In genomic region chr3:79158254-79158653, GRCm38 (mm10) we compare ENCODE assay signal across 27 mouse cellular contexts.
DNase-seq lines count a peak whose midpoint lies in the region; ATAC-seq and TF ChIP-seq lines count a peak whose summit lies in the region.
"Had no signal": no experiment of that assay in that cellular context is flagged by ENCODE, and none has a peak within 500 bp of the region (broad histone marks: within the 10 kb centered on the region; RNA-seq: fewer than 3 reads in every experiment).

No protein-coding gene starts in this region.

- no peak for TF ChIP-seq CTCF in layer of hippocampus, adult 2 months (conservative IDR thresholded peaks at IDR 0.05)
- no peak for TF ChIP-seq CTCF in kidney, adult 2 months (conservative IDR thresholded peaks at IDR 0.05; ENCODE audit: insufficient read depth, insufficient read length, low read depth, low read length)

- peak overlapping the region; percentile 64 for H3K27ac ChIP-seq in layer of hippocampus, adult 2 months
- H3K27ac ChIP-seq in kidney, adult 2 months (ENCODE audit: insufficient read depth, low read depth, low read length): no peak overlapping the region
- no peak overlapping the region for H3K27ac ChIP-seq in neural tube, embryonic 15.5 days (replicated peaks)
- H3K27ac ChIP-seq: embryonic facial prominence, embryonic 13.5 days; heart, adult 2 months; kidney, postnatal 0 days; limb, embryonic 12.5 days; liver, embryonic 12.5 days; midbrain, embryonic 10.5 days; neural tube, embryonic 13.5 days had no signal

- ATAC-seq in granulocyte monocyte progenitor cell, adult 5-6 weeks (replicated peaks; ENCODE audit: poor library complexity, severe bottlenecking): peak; percentile 57
- no peak for ATAC-seq in neural tube, embryonic 15.5 days (ENCODE audit: low FRiP score)
- ATAC-seq: hindbrain, embryonic 16.5 days; liver, embryonic 12.5 days; liver, postnatal 0 days had no signal

- no peaks in the 10 kb centered on the region for H3K27me3 ChIP-seq in kidney, adult 2 months (replicated peaks; ENCODE audit: control insufficient read depth, insufficient read depth, low read length)
- H3K27me3 ChIP-seq in neural tube, embryonic 15.5 days (replicated peaks): no peaks in the 10 kb centered on the region
- H3K27me3 ChIP-seq: CH12.LX; embryonic facial prominence, embryonic 13.5 days; limb, embryonic 12.5 days; liver, embryonic 12.5 days; neural tube, embryonic 13.5 days had no signal

- H3K4me1 ChIP-seq in kidney, adult 2 months (ENCODE audit: control insufficient read depth, insufficient read depth, low read length): peaks cover 8% of the 10 kb centered on the region; the same call in 1 of the 2 replicates
- H3K4me1 ChIP-seq in neural tube, embryonic 15.5 days: peaks cover 15% of the 10 kb centered on the region

- no peak overlapping the region for H3K4me2 ChIP-seq in neural tube, embryonic 15.5 days
- H3K4me2 ChIP-seq: embryonic facial prominence, embryonic 13.5 days; limb, embryonic 12.5 days; liver, embryonic 12.5 days; neural tube, embryonic 13.5 days had no signal

- H3K4me3 ChIP-seq in layer of hippocampus, adult 2 months: no peak overlapping the region
- H3K4me3 ChIP-seq in kidney, adult 2 months (ENCODE audit: insufficient read depth, low read depth, low read length): no peak overlapping the region
- H3K4me3 ChIP-seq in neural tube, embryonic 15.5 days (replicated peaks): no peak overlapping the region
- H3K4me3 ChIP-seq: embryonic facial prominence, embryonic 13.5 days; erythroblast, embryonic 14.5 days; heart, adult 2 months; limb, embryonic 12.5 days; liver, embryonic 12.5 days; midbrain, embryonic 10.5 days; neural tube, embryonic 13.5 days had no signal

- no peak overlapping the region for H3K9ac ChIP-seq in neural tube, embryonic 15.5 days (replicated peaks)
- H3K9ac ChIP-seq: embryonic facial prominence, embryonic 13.5 days; limb, embryonic 12.5 days; liver, embryonic 12.5 days; liver, postnatal 0 days; neural tube, embryonic 13.5 days had no signal

- no peaks in the 10 kb centered on the region for H3K9me3 ChIP-seq in neural tube, embryonic 15.5 days (replicated peaks)
- H3K9me3 ChIP-seq: embryonic facial prominence, embryonic 13.5 days; limb, embryonic 12.5 days; liver, embryonic 12.5 days; midbrain, embryonic 10.5 days; neural tube, embryonic 13.5 days had no signal

- no peak for TF ChIP-seq POLR2A in kidney, adult 2 months (IDR thresholded peaks at IDR 0.05; ENCODE audit: low read depth, low read length)

- H3K36me3 ChIP-seq in kidney, adult 2 months (ENCODE audit: control insufficient read depth, insufficient read depth, low read length): no peaks in the 10 kb centered on the region
- no peaks in the 10 kb centered on the region for H3K36me3 ChIP-seq in neural tube, embryonic 15.5 days
- H3K36me3 ChIP-seq: embryonic facial prominence, embryonic 13.5 days; limb, embryonic 12.5 days; liver, embryonic 12.5 days; midbrain, embryonic 10.5 days; neural tube, embryonic 13.5 days had no signal

- no peak for DNase-seq in layer of hippocampus, adult 2 months (ENCODE audit: low spot score in 2 of 2)
- no peak for DNase-seq in layer of hippocampus, postnatal 25 days (ENCODE audit: extremely low spot score in 1 of 2, low spot score in 1 of 2)
- peak; percentile 41 for DNase-seq in NIH3T3 (ENCODE audit: low read depth)
- no peak for DNase-seq in thymus, postnatal 10 days (ENCODE audit: low spot score in 2 of 2)
- no peak for DNase-seq in kidney, adult 2 months
- DNase-seq: adrenal gland, adult 8-10 months; B cell, adult 2 months; cerebellum, adult 9-10 months; cerebellum, postnatal 36 days; gastrocnemius, postnatal 25 days; heart, adult 2 months; kidney, adult 18-20 months; kidney, postnatal 4 days; liver, postnatal 0 days; thymus, adult 2 months; thymus, postnatal 4 days had no signal
